Mouse (Mus musculus) splenic B cell, adult 2 months (primary cell): ENCODE results near the gene Misp.

Experiments
- DNase-seq: peaks from one replicate; pipeline ENCODE4 v3.0.0-alpha.2; 2011; ENCODE audit warnings: low read depth, low spot score
- H3K27me3 ChIP-seq: 2 replicates; pipeline ENCODE4 v1.6.1; 2012; ENCODE audit warnings: mild to moderate bottlenecking, low read length, moderate library complexity, mixed read lengths; ENCODE audit not compliant: control insufficient read depth, poor library complexity, insufficient read depth, severe bottlenecking
- H3K36me3 ChIP-seq: 2 replicates; pipeline ENCODE4 v1.6.1; 2012; ENCODE audit warnings: mild to moderate bottlenecking, low read length, moderate library complexity, mixed read lengths; ENCODE audit not compliant: control insufficient read depth, poor library complexity, insufficient read depth, severe bottlenecking

Misp gene

DNA sequence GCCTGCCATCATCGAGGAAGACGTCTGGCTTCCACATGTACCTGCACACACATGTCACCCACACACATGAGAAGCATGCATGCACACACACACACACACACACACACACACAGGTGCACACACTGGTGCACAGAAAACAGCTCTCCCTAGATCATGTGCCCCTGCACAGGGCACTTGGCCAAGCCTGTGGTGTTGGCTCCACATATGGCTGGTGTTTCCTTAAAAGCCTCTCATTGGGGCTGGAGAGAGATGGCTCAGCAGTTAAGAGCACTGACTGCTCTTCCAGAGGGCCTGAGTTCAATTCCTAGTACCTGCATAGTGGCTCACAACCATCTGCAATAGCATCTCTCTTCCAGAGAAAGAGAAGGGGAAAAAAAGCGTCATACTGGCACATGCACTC lies 10.8 kb downstream of the Misp start:
- Histone ChIP-seq H3K36me3 (no peaks in the 10 kb centered on the region), H3K27me3 (no peaks in the 10 kb centered on the region)
- DNase-seq: no peak

DNA sequence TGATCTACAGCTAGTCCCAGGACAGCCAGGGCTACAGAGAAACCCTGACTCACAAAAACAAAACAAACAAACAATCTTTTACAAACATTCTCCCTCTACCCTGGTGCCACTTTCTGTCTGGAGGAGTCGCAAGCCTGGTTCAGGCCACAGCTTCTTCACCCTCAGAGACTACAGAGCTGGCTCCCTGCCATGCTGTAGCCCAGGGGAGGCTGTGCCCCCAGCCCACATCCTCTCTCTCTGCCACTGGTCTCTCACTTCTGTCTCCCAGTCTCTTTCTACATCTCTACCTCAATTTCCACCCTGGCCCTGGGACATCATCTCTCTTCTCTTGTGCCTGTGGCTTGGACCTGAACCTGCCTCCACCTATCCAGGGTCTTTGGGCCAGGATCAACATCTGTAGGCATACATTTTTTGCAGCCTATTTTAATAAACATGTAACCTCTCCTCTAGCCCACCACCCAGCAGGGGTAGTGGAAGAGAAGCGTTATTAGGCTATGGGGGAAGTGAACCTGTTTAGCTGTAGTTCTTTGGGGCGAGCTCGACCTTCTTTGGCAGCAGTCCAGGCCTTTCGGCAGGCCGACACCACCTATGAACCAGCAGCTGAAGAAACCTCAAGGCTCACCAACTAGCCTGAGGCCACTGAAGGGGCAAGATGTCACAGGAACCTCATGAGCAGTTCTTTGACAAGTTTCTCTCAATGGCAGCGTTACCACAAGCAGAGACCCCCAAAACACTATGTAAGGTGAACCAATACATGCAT lies 11.4 kb downstream of the Misp start:
- DNase-seq: no peak
- Histone ChIP-seq H3K27me3 (no peaks in the 10 kb centered on the region), H3K36me3 (no peaks in the 10 kb centered on the region)

DNA sequence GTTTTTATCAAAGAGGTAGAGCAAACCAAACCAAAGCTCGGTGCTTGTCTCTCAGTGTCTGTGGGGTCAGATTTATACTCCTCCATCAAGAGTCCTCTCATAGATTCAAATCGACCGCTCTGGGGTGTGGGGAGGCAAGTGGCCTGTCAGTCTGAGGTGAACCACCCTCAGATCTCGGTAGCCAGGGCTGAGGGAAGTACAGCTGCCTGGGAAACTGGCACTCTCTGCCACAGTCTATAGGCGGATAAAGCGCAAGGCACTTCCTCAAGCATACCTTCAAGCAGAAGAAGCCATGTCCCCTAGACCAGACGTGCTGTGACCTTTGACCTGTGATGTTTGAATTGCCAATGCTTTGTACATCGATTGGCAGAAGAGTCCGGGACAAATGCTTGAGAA lies 12.0 kb downstream of the Misp start:
- Histone ChIP-seq H3K36me3 (no peaks in the 10 kb centered on the region), H3K27me3 (no peaks in the 10 kb centered on the region)
- DNase-seq: no peak

DNA sequence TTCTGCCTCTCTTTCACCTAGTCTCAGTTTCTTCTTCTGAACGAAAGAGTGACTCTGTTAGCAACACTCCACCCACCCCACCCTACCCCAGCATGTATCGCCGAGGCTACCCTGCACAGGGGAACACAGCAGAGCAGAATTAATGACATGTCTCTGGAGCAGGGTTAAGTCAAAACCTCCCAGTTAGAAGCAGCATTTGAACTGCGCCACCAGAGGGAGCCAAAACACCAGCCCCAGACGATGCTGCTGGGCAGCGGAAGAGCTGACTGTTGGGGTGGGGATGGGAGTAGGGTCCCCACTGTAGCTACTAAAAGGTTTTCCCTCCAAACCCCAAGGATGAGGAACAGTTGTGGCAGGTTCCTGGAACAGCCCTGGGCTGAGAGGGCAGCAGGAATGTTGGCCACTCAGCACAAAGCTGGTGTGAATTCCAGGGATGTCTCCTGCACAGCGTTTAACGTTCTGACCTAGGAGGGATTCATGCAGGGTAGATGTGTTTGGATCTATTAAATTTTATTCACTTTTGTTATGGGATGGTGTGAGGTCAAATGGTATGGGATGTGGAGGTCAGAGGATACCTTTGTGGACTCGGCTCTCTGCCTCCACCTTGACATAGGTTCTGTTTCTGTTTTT lies 14.1 kb downstream of the Misp start:
- peak; percentile 88 for DNase-seq
- Histone ChIP-seq H3K36me3 (no peaks in the 10 kb centered on the region), H3K27me3 (no peaks in the 10 kb centered on the region)

DNA sequence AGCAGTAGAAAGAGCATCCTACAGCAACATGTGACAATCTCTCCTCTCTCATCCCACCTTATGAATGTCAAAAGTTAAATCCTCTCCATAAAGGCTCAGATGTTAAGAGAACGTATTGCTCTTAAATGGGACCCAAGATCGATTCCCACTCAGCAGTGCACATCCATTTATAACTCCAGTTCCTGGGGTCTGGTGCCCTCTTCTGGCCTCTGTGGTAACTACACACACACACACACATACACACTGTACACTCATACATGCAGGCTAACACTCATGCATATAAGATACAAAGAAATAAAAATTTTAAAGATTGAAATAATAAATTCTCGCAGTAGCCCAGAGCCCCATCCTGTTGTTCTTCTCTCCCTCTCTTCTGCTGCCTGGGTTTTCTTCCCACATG lies 16.1 kb downstream of the Misp start:
- no peaks in the 10 kb centered on the region for H3K27me3 ChIP-seq
- DNase-seq: peak; percentile 23
- no peaks in the 10 kb centered on the region for H3K36me3 ChIP-seq

DNA sequence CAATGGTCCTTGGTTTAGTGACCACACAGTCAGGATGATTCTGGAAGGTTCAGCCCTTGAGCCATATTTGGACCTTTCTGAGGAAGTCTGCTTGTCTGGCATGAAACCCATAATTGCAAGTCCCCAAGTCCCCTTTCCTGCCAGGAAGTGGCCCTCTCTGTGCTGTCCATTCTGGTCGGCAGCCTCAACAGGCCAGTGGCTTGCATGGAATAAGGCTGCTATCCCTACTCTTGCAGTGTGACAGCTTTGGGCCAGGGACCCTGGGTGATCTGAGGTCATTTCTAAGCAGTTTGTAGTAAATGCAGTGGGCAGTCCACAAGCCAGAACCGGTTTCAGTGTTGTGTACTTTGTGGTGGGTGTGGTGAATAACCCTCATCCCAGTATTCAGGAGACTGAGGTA lies 17.4 kb downstream of the Misp start:
- DNase-seq: no peak
- Histone ChIP-seq H3K27me3 (no peaks in the 10 kb centered on the region), H3K36me3 (no peaks in the 10 kb centered on the region)

DNA sequence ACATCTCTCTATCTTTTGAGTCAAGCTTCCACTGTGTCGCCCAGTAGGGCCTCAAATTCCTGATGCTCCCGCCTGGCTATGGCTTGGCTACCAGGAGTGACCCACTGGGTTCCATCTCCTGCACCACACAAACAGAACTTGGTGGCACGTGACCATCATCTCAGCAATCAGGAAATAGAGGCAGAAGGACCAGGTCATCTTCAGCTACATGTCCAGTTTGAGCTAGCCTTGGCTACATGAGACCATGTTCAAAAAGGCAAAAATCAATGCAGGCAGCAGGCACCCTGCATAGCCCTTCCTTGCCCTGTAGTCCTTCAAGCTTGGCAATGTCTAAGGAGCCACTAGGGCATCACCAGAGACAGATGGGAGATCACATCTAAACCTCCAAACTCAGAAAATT lies 19.3 kb downstream of the Misp start:
- no peak for DNase-seq
- no peaks in the 10 kb centered on the region for H3K36me3 ChIP-seq
- no peaks in the 10 kb centered on the region for H3K27me3 ChIP-seq

DNA sequence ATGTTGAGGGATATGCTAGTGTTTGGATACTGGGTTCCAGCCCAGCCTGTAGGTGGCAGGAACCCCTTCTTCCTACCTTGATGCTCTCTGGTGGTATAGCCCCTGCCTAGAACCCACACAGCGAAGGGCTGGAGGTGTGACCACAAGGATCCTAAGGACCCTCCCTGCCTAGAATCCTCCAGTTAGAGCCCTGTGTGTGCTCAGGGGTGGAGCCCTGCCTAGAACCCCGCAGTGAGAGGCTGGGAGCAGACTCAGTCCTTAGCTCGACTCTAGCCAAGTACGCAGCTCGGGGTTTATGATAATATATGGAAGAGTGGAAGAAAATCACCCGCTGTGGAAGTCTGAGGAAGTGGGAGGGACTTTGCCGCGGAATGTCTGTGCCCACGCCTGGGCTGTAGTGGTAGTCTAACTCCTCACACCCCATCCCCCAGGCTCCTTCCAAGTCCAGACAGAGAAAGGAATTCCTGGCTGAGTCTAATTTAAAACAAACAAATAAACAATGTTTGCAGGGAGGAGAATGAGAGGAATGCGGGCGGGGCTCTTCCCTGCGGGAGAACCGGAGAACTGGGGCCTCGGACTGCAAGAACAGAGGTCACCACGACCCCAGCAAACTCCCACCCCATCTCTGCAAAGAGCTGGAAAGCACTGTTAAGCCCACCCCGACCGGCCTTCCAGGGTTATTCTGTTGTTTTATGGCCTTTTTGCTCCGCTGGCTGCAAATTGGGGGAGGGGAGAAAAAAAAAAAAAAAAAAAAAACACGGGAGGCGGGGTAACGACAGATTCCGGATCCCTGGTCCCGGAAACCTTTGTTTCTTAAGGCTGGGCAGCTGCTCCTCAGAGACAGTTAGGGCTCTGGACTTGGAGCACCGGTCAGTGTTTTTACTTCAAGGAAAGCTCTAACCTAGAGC lies 20.1 kb downstream of the Misp start:
- H3K36me3 ChIP-seq: no peaks in the 10 kb centered on the region
- H3K27me3 ChIP-seq: no peaks in the 10 kb centered on the region
- DNase-seq: no peak

DNA sequence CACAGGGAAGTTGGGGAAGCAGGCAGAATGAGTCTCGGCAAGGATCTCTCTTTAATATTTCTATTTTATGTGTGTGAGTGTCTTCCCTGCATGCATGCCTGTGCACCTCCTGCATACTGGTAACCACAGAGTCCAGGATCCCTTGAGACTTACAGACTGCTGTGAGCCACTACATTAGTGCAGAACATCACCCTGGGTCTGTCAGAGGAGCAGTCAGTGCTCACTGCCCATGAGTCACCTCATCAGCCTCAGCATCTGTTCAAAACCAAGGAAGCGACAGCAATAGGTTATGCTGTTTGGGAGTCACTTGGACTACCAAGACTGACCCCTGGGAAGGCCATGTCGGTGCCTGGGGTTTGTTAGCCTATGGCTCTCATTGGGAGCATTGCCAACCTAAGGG lies 21.5 kb downstream of the Misp start:
- no peaks in the 10 kb centered on the region for H3K27me3 ChIP-seq

DNA sequence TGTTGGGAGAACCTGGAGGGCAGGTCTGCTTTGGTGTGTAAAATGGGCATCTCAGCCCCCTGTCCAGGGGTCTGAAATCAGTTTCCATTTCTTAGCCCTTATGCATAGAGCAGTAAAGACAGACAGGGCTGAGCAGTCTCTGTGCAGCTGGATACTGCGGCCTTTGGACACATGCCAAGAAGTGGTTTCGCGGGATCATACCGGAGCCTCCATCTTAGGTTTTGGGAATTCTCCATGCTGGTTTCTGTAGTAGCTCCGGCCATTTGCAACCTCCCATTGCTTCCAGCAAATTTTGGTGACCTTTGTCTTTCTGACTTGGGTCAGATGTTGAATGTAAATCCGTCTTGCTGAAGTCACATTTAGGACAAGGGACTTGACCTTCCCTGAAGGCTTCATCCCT lies 22.7 kb downstream of the Misp start:
- no peak for DNase-seq
- Histone ChIP-seq H3K36me3 (no peaks in the 10 kb centered on the region), H3K27me3 (no peaks in the 10 kb centered on the region)

More for the DNA sequence above, 21.5 kb downstream of the Misp start:
- H3K36me3 ChIP-seq: no peaks in the 10 kb centered on the region
- DNase-seq: no peak

DNA sequence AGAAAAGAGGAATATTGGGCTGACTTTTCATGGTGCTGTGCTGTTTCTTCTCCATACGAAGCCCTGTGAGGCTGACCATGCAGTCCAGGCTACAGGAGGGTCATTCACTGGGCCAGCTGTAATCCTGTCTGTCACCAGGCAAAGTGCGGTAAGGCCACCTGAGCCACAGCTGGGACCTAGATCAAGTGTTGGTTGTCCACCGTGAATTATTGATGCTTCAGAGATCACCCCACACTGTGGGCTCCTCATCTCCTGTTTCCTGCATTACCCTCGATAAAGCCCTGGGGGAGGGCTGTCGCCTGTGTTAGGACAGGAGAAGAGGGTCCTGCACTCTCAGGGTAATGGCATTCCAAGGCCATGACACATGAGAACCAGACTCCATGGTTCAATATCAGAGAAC lies 25.8 kb downstream of the Misp start:
- no peak for DNase-seq
- H3K36me3 ChIP-seq: no peaks in the 10 kb centered on the region

DNA sequence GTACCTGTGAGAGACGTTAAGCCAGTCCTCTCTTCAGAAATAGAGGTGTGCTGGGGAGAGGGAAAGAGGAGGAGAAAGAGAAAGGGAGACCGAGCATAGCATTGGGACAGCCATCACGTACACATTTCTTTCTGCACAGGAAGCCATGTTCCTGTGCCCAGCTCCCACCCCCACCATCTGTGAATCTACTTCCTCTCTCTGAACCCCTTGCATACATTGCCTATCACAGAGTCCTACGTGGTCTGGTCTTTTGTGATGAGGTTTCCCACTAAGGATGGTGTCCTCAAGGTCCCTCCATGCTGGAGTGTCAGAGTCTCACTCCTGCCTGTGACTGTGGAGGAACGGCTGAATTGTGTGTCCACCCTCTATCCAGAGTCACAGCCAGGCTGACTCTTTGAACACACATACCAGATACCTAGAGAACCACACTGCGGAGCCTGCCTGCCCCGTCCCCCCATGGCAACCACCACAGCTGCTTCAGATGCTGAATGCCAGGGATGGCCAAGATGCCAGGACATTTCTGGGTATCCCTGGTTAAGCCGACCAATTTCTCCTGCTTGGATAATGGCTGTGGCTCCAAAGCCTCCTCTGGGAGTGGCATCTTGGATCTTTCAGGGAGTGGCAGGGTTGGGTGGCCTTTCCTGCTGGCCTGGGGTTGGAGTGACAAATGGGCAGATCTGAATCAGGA lies 29.3 kb downstream of the Misp start:
- DNase-seq: peak; percentile 50
- no peaks in the 10 kb centered on the region for H3K36me3 ChIP-seq

More for the DNA sequence above, 25.8 kb downstream of the Misp start:
- H3K27me3 ChIP-seq: no peaks in the 10 kb centered on the region

DNA sequence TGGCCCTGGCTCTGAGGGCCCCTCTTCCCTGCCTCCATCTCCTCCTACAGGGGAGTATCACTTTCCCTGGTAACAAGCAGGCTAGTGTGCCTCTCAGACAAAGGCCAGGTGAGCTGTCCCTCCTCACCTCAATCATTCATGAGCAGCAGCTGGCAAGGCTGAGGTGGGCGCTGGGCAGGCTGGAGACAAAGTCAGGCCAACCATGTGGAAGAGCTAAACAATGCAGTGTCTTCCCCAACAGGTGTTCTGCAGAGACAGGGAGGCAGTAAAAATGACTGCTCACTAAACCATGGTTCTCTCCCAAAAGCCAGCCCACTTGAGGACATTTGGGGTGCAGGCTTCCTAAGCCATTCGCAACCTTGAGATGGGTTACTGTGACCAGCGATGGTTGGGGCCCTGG lies 30.9 kb downstream of the Misp start:
- DNase-seq: no peak
- no peaks in the 10 kb centered on the region; the same call in 1 of the 2 replicates for H3K36me3 ChIP-seq
- H3K27me3 ChIP-seq: no peaks in the 10 kb centered on the region

More for the DNA sequence above, 29.3 kb downstream of the Misp start:
- H3K27me3 ChIP-seq: no peaks in the 10 kb centered on the region

DNA sequence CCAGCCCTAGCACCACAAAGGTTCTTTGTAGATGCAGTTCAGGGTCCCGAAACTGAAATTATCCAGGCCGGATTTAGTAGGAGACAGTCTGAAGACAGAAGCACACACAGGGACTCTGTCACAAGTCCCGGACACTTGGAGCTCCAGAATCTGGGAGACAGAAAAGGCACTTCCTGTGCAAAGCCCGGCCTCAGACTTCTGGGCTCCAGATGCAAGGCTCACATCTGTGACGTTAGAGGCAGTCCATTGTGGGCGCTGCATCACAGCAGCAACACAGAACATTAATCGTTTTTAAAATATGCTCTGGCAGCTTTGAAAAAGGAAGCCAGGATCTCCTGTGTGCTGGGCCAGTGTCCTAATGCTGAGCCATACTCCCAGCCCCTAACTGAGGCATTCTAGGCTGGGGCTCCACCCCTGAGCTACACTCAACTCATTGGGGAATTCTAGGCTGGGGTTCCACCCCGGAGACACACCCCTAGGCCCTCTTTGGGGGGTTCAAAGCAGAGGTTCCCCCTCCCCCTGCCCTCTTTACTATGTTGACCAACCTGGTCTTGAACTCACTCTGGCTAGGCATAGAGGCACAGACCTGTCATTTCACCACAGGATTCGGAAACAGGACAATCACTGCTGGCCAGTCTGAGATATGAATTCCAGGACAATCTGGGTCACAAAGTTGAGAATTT lies 31.5 kb downstream of the Misp start:
- Histone ChIP-seq H3K36me3 (no peaks in the 10 kb centered on the region; the same call in 1 of the 2 replicates), H3K27me3 (no peaks in the 10 kb centered on the region)
- no peak for DNase-seq
